Mouse (Mus musculus) thymus, postnatal 14 days (tissue): ENCODE results near the gene Dcaf5.
A peak's percentile ranks its signal among the peaks of the same experiment; 100 is the strongest.

Experiments used
- DNase-seq: peaks from one replicate; pipeline ENCODE4 v3.0.0; 2021

Gene Dcaf5

GRCm38 (mm10) chr12:80436336-80436976, at the start of gene Dcaf5:
Dcaf5 (minus strand) TSS chr12:80436601.
- peak; percentile 89 for DNase-seq

GRCm38 (mm10) chr12:80483397-80483796, 47.0 kb upstream of the Dcaf5 start:
- DNase-seq: no peak

DNA sequence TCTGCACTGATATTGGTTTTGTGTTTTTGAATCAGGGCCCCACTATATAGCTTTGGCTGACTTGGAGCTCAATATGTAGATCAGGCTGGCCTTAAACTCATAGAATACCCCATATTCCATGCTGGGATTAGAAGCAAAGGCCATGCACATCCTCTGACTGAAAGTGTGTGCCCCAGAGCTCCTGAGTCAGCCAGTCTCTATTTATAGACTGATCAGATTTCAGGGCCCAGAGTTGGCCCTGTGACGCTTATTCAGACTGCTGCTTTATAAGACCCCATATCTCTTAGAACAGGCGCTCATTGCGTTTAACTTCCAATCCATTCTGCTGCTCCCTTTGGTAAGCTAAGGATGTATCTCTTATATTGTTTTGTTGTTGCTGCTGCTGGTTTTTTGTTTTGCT, 43.6 kb upstream of the Dcaf5 start:
- no peak for DNase-seq

GRCm38 (mm10) chr12:80473731-80474130, 37.3 kb upstream of the Dcaf5 start:
- DNase-seq: no peak

DNA sequence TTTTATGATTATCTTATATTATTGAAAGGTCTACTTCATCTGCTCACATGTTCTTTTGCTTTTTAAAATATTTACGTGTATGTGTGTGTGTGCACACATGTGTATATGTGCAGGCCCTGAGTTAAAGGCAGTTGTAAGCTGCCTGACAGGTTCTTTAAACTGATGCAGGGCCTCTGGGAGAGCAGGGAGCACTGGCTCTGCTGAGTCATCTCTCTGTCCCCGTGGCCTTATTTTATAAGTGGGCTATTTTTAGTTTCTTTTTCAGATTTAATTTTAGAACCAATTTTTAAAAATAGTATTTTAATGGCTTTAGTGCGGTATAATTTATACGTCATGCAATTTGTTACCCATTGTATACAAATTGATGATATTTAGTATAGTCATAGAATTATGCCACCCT, 35.5 kb upstream of the Dcaf5 start:
- DNase-seq: no peak

DNA sequence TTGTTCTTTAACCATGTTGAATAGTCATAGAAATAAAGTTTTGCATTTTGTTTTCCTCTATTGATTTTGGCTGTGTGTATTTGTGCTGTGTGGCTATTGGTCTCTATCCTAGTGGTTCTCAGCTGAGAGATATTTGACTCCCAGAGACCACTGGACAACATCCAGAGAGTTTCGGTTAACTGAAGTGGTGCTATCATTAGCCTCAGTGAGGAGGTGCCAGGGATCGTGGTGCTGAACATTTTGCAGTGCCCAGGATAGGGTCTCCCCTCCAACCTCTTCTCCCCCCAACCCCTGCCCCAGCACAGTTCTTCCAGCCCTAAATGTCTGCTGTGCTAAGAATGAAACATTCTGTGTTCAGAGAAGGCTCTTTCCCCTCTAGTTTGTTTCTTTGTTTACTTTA, 33.8 kb upstream of the Dcaf5 start:
- DNase-seq: no peak

DNA sequence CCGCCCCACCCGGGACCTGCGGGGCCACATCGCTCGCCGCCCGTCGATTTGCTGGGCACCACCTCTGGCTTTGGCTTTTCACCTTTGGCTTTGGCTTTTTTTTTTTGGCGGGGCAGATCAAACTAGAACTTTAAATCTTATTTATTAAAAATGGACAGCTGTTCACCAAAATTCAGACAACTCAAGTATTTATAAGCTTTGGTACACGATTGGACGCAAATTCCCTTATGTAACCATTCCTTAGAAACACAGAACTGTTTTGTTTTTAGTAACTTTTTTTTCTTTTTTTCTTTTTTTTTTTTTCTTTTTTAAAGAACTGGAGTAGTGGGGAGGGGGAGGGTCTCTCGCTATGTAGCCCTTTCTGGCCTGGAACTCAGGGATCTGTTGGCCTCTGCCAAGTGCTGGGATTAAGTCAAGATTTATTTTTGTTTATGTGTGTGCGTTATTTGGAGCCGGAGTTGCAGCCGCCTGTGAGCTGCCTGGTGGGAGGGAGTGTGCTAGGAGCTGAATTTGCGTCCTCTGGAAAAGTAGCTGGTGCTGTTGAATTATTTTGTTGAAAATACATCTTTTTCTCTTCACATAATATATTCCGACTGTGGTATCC, 27.4 kb upstream of the Dcaf5 start:
- no peak for DNase-seq

GRCm38 (mm10) chr12:80462942-80463651, 26.7 kb upstream of the Dcaf5 start, which contains the start of gene Exd2:
Exd2 (plus strand) TSS chr12:80463095.
- DNase-seq: peak; percentile 91

GRCm38 (mm10) chr12:80462292-80462896, 26.0 kb upstream of the Dcaf5 start:
- peak; percentile 25 for DNase-seq

GRCm38 (mm10) chr12:80458033-80458432, 21.6 kb upstream of the Dcaf5 start:
- no peak for DNase-seq

DNA sequence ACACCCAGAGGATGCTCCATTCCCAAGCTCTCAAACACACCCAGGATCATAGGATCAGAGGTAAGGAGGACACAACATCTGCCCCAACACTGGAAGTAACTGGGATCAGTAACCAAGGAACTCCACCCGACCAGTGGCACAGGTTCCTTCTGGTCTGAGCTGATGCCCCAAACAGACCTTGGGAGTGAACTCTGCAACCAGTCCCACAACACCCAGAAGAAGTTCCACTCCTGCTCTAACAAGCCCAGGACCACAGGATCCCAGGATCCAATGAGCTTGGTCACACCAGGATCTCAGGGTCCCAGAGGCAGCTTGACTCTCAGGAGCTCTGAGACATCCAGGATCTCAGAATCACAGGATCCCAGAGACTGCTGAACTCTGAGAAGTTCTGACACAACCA, 17.1 kb upstream of the Dcaf5 start:
- no peak for DNase-seq

DNA sequence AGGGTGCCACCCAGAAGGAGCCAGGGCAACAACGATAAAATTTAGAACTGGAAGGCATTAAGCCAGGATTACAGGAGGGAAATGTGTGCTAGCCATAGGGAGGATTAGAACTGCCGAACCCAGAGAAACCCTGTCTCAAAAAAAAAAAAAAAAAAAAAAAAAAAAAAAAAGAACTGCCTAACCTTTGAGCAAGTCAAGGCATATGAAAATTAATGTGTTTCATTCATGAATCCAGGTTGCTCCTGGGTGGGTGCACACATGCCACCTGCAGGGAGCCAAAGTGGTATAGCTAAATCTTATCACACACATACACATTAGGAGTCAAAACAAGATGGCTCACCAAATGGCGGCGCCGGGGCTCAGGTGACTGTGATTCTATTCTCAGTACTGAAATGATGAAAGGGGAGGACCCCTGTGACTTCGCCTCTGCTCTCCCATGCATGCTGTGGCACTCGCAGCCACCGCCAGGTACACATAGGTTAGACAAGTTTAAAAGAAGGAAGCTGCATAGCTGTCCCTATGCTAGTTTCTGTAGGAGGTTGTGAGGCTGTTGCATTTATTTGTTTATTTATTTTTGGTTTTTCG, 8.2 kb upstream of the Dcaf5 start:
- DNase-seq: no peak

DNA sequence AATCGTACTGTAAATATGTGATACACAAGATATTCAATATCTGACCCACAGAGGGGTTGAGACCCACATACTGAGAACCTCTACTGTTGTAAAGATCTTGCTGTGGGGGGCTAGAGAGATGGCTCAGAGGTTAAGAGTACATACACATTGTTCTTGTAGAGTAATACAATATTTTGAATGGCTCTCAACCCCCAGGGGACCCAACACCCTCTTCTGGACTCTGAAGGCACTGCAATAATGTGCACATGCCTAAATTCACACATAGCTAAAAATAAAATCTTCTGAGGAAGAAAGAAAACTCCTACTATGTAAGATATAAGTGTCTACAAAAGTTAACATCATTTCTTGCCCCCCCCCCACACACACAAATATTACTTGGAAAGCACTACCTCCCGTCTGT, 4.6 kb upstream of the Dcaf5 start:
- peak; percentile 39 for DNase-seq

- no peak for DNase-seq
Observed at GRCm38 (mm10) chr12:80437051-80437675, 762 bp upstream of the Dcaf5 start.

GRCm38 (mm10) chr12:80435887-80436286, 514 bp downstream of the Dcaf5 start:
- no peak for DNase-seq

GRCm38 (mm10) chr12:80434961-80435691, 1.3 kb downstream of the Dcaf5 start:
- peak; percentile 79 for DNase-seq

DNA sequence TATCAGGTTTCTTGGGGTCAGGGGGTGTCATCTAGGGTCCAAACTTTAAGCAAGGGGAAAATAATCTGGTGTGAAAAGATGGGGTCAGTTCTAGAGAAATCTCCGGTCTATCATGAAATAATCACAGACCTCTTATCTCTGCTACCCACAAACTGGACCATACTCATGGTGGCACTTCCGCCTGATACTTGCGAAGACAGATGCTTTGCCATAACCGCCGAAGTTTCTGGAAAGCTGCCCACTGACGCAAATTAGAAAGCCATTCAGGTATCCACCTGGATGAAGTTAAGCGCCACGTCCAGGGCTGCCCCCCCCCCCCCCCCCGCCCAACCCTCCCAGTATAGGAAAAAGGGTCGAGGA, 1.8 kb downstream of the Dcaf5 start:
- DNase-seq: no peak

- DNase-seq: no peak
Observed at GRCm38 (mm10) chr12:80433266-80433665, 3.1 kb downstream of the Dcaf5 start.

DNA sequence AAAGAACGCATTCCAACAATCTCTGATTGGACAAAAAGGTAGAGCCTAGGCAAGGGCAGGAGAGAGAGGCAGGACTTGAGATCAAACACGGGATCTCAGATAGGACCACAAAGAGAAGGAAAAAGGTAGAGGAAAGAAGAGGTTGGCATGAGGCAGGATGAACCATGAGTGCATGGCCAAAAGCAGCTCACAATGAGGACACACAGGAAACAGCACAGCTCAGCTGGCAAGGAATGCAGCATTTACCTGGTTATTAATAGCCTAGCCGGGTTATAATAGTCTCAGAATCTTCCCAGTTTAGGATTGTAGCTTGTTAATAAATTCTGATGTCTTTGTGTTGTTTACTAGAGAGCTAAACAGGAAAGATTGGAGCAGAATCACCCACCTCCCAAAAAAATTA, 8.7 kb downstream of the Dcaf5 start:
- DNase-seq: no peak

DNA sequence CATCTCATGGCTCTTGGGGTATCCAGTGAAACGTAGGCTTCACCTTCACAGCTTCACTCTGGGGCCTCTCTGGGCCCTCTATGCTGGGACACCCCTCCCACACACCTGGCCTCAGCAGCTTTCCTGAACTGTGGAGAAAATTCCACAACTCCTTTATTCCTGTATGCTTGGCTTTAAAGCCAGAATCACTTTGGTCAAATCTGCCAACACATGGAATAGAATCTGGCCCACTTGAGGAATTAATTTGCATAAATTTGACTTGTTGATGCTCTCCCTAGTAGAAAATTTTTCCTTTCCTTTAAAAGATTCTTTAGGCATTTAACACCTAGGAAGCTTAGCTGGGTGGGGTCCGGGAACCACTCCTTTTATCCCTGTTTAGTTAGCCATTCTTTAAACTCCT, 21.3 kb downstream of the Dcaf5 start:
- DNase-seq: no peak

DNA sequence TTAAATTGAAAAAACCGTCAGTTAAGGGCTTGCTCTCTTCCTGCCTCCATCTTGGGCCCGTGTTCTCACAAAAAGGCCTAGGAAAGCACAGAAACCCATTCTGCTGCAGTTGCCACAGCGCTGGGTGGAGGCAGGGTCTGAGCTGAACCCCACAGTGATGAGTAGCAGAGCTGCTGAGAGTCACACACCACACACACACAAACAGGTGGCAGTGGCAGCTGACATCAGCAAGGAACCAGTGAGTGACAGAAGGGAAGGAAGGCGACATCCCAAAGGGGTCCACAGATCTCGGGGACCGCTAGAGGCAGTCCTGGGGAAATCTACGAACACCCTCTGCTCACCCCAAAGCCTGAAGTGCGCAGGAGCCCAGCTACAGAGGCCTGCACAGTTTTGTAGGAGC, 25.5 kb downstream of the Dcaf5 start:
- no peak for DNase-seq

DNA sequence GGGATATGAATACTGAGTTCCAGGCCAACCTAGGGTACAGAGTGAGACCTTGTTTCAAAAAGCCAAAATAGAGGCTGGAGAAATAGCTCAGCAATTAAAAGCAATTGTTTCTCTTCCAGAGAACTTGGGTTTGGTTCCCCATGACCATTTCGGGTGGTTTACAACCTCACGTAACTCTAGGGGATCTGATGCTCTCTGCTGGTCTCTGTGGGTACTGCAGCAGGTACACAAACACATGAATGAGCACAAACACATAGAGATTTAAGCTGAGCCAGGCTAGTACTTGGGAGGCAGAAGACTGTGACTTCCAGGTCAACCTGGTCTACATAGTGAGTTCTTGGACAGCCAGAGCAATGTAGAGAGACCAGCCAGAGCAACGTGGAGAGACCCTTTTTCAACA, 28.6 kb downstream of the Dcaf5 start:
- DNase-seq: peak; percentile 77
